Mouse (Mus musculus) CH12.LX (cell line): ENCODE data around the gene Scn4b. TPM values are rescaled to one million over a fixed set of nuclear protein-coding genes. Genes with fewer than 3 reads are reported as not detected.
A peak's percentile ranks its signal among the peaks of the same experiment; 100 is the strongest.

Experiments
- DNase-seq: peaks from one replicate; pipeline ENCODE4 v3.0.0-alpha.2; 2013; ENCODE audit errors: extremely low read depth
- H3K27ac ChIP-seq: 2 replicates; pipeline ENCODE4 v1.5.1; 2012; ENCODE audit warnings: low read depth, mild to moderate bottlenecking, control low read depth, moderate library complexity; ENCODE audit not compliant: insufficient read depth
- H3K27me3 ChIP-seq: replicated peaks from 2 replicates; pipeline ENCODE3; 2012; ENCODE audit warnings: inconsistent platforms
- H3K36me3 ChIP-seq, 2 experiments: replicated peaks in 1 of 2; 2 replicates each; pipeline versions ENCODE3 to v1.6.1; 2012; ENCODE audit warnings: inconsistent platforms in 1 of 2, low read length in 1 of 2, mild to moderate bottlenecking in 1 of 2, mixed read lengths in 1 of 2, moderate library complexity in 1 of 2; ENCODE audit not compliant: control insufficient read depth in 1 of 2, insufficient read depth in 1 of 2
- H3K4me1 ChIP-seq, 2 experiments: 2 replicates each; pipeline ENCODE4 v1.6.1; 2012; ENCODE audit warnings: inconsistent platforms in 1 of 2, moderate library complexity in 1 of 2; ENCODE audit not compliant: insufficient read depth in 2 of 2, control insufficient read depth in 1 of 2
- H3K4me2 ChIP-seq: 2 replicates; pipeline ENCODE4 v1.6.1; 2012; ENCODE audit warnings: low read depth, mild to moderate bottlenecking, control low read depth; ENCODE audit not compliant: poor library complexity, insufficient read depth, severe bottlenecking
- H3K4me3 ChIP-seq, 3 experiments: fragments of 150-350 bp in 1 of 3; sonication (generic) in 1 of 3; replicated peaks in 1 of 3; 2 replicates each; pipeline versions ENCODE3 to v1.5.1; 2011 to 2012; ENCODE audit warnings: low read depth in 2 of 3, low read length in 2 of 3, mild to moderate bottlenecking in 2 of 3, moderate library complexity in 2 of 3, control low read depth in 1 of 3, improper control_type of control experiment in 1 of 3, inconsistent platforms in 1 of 3, mixed read lengths in 1 of 3; ENCODE audit not compliant: poor library complexity in 1 of 3
- H3K79me2 ChIP-seq: replicated peaks from 2 replicates; pipeline ENCODE4 v1.6.1; 2012; ENCODE audit warnings: mild to moderate bottlenecking, moderate library complexity; ENCODE audit not compliant: control insufficient read depth, poor library complexity, insufficient read depth, severe bottlenecking; ENCODE audit errors: extremely low read depth
- H3K9ac ChIP-seq: 2 replicates; pipeline ENCODE4 v1.6.1; 2012; ENCODE audit warnings: low read depth, mild to moderate bottlenecking, control low read depth, moderate library complexity; ENCODE audit not compliant: insufficient read depth
- H3K9me3 ChIP-seq: replicated peaks from 2 replicates; pipeline ENCODE3; 2012; ENCODE audit warnings: low read length, inconsistent platforms, mixed read lengths
- CHD2 ChIP-seq: IDR thresholded peaks from 2 replicates; pipeline ENCODE4 v1.6.1; 2011; ENCODE audit warnings: low read length, improper control_type of control experiment
- E2F4 ChIP-seq: IDR thresholded peaks from 2 replicates; pipeline ENCODE4 v1.6.1; 2011; ENCODE audit warnings: low read depth, low read length, improper control_type of control experiment; ENCODE audit not compliant: insufficient replicate concordance
- ETS1 ChIP-seq: conservative IDR thresholded peaks from 2 replicates; pipeline ENCODE4 v1.6.1; 2012; ENCODE audit warnings: low read depth, mild to moderate bottlenecking, inconsistent platforms, low read length, improper control_type of control experiment, moderate library complexity
- GABPA ChIP-seq: IDR thresholded peaks from 2 replicates; pipeline ENCODE4 v1.6.1; 2012; ENCODE audit warnings: low read depth, low read length, improper control_type of control experiment, inconsistent platforms; ENCODE audit not compliant: insufficient replicate concordance
- JUN ChIP-seq: IDR thresholded peaks from 2 replicates; pipeline ENCODE4 v1.6.1; 2011; ENCODE audit warnings: low read depth, mild to moderate bottlenecking, low read length, improper control_type of control experiment, moderate library complexity; ENCODE audit not compliant: insufficient read depth
- KAT2A ChIP-seq: IDR thresholded peaks from 2 replicates; pipeline ENCODE4 v1.6.1; 2012; ENCODE audit warnings: low read length, improper control_type of control experiment, inconsistent platforms; ENCODE audit not compliant: insufficient replicate concordance
- MAZ ChIP-seq: IDR thresholded peaks from 2 replicates; pipeline ENCODE4 v1.6.1; 2012; ENCODE audit warnings: low read depth, mild to moderate bottlenecking, inconsistent platforms, low read length, improper control_type of control experiment, moderate library complexity
- MEF2A ChIP-seq: IDR thresholded peaks from 2 replicates; pipeline ENCODE4 v1.6.1; 2014; ENCODE audit warnings: low read depth, mild to moderate bottlenecking, inconsistent platforms, low read length, improper control_type of control experiment, borderline replicate concordance
- MYC ChIP-seq: IDR thresholded peaks from 2 replicates; pipeline ENCODE4 v1.6.1; 2011; ENCODE audit warnings: low read depth, mild to moderate bottlenecking, improper control_type of control experiment, low read length
- NRF1 ChIP-seq: IDR thresholded peaks from 2 replicates; pipeline ENCODE4 v1.6.1; 2014; ENCODE audit warnings: low read depth, mild to moderate bottlenecking, inconsistent platforms, low read length, improper control_type of control experiment, moderate library complexity
- PAX5 ChIP-seq: IDR thresholded peaks from 2 replicates; pipeline ENCODE4 v1.6.1; 2012; ENCODE audit warnings: low read length, inconsistent platforms, mixed read lengths
- SIN3A ChIP-seq: IDR thresholded peaks from 2 replicates; pipeline ENCODE4 v1.6.1; 2012; ENCODE audit warnings: low read length, improper control_type of control experiment, inconsistent platforms
- SMC3 ChIP-seq: IDR thresholded peaks from 2 replicates; pipeline ENCODE4 v1.6.1; 2011; ENCODE audit warnings: low read depth, low read length, improper control_type of control experiment
- UBTF ChIP-seq: IDR thresholded peaks from 2 replicates; pipeline ENCODE4 v1.6.1; 2012; ENCODE audit warnings: low read depth, mild to moderate bottlenecking, inconsistent platforms, low read length, improper control_type of control experiment, moderate library complexity
- ZNF384 ChIP-seq: IDR thresholded peaks from 2 replicates; pipeline ENCODE4 v1.6.1; 2012; ENCODE audit warnings: low read depth, low read length, improper control_type of control experiment, inconsistent platforms
- dilution Hi-C: fragments of 300-500 bp; cut with MboI; formaldehyde crosslinking; loops from 2 replicates; pipeline ENCODE4 v1.14.3; 2020; ENCODE audit warnings: low sequenced_read_pairs; ENCODE audit not compliant: extremely low pct_unique_long_range_greater_than_20kb, extremely low pct_ligation_motif_present
- in situ Hi-C: fragments of 300-500 bp; cut with MboI; formaldehyde crosslinking; loops from 3 replicates; pipeline ENCODE4 v1.14.3; 2019; ENCODE audit warnings: low sequenced_read_pairs, low pct_ligation_motif_present, low pct_unique_long_range_greater_than_20kb, mixed read lengths
- polyA plus RNA-seq: library from polyadenylated mRNA; unstranded; fragments of >175 nt; gene quantifications from 2 replicates; pipeline ENCODE4 v1.2.1, GENCODE M21; 2012; ENCODE audit warnings: low read depth; ENCODE audit not compliant: insufficient read length
- total RNA-seq, 2 experiments: library from RNA; depleted of rRNA; stranded (reverse); fragments of 300-350 nt in 1 of 2; fragments of >200 nt in 1 of 2; gene quantifications; 2 replicates each; pipeline ENCODE4 v1.2.3; 2012 to 2014

The Scn4b gene
- total and polyA plus RNA-seq, 3 experiments, result 0.04 TPM; not detected in 2

DNA sequence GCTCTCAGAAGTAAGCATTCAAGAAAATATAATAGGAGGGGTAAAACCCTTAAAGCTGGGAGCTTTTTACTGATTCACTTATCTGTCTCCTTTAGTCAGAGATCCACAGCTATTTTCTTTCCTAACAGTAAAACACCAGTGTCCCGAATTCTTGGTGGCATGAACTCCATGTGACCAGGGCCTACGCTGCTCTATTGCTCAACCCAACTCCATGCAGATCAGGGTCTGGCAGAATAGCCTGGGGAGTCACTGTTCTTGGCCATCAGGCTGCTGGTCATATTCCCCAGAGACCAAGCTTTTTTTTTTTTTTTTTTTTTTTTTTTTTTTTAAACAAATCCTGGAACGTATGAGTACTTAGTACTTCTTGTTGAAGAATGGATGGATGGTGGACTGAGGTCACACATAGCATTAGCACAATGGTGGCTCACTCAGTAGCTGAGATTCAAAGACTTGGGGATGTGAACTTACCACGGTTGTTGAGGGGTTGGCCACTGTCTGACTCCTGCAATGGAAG is 51.5 kb downstream of the Scn4b start:
- TF ChIP-seq ZNF384, result peak; percentile 94
- no peak for TF ChIP-seq E2F4
- H3K79me2 ChIP-seq, result no peaks in the 10 kb centered on the region
- no peaks in the 10 kb centered on the region for H3K9me3 ChIP-seq
- in situ Hi-C loops (no loop called here), dilution Hi-C loops (no loop called here)
- no peaks in the 10 kb centered on the region for H3K36me3 ChIP-seq
- peaks cover 3 to 31% of the 10 kb centered on the region in 2 experiments; a peak in 3 of 4 replicates for H3K4me1 ChIP-seq
- no peak for DNase-seq
- H3K4me2 ChIP-seq, result no peak overlapping the region
- H3K4me3 ChIP-seq, result no peak overlapping the region
- H3K27me3 ChIP-seq, result peaks cover 19% of the 10 kb centered on the region
- no peak overlapping the region for H3K27ac ChIP-seq
- no peak overlapping the region for H3K9ac ChIP-seq

DNA sequence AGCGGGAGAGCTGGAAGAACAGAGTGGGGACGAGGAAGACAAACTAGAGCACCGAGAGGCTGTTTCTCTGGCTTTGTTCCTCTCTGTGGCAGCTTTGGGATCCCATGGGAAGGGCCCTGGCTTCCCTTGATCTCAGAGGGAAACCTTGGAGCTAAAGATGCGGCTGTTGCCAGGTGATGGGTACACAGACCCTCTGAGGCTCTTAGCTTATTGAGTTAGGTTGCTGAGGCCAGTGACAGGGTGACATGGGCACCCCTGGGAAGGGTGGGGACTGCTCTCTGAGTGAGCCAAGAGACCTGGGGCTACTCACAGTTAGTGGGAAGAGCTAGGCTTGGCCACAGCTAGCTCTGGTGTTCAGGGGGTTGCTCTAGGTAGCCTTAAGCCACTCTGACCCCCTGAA is 57.3 kb downstream of the Scn4b start:
- DNase-seq, result no peak
- no peak overlapping the region for H3K4me2 ChIP-seq
- no peak overlapping the region for H3K27ac ChIP-seq
- in situ Hi-C loops (no loop called here), dilution Hi-C loops (no loop called here)
- H3K27me3 ChIP-seq, result peaks cover 2% of the 10 kb centered on the region
- H3K4me1 ChIP-seq, result peaks cover 0 to 24% of the 10 kb centered on the region in 2 experiments; a peak in 2 of 4 replicates
- no peaks in the 10 kb centered on the region for H3K79me2 ChIP-seq
- TF ChIP-seq KAT2A (no peak), ZNF384 (no peak), MYC (no peak), MEF2A (no peak), MAZ (no peak), CHD2 (no peak), JUN (no peak), SIN3A (no peak)
- no peak overlapping the region for H3K4me3 ChIP-seq
- H3K36me3 ChIP-seq, result no peaks in the 10 kb centered on the region
- H3K9me3 ChIP-seq, result no peaks in the 10 kb centered on the region
- H3K9ac ChIP-seq, result no peak overlapping the region

DNA sequence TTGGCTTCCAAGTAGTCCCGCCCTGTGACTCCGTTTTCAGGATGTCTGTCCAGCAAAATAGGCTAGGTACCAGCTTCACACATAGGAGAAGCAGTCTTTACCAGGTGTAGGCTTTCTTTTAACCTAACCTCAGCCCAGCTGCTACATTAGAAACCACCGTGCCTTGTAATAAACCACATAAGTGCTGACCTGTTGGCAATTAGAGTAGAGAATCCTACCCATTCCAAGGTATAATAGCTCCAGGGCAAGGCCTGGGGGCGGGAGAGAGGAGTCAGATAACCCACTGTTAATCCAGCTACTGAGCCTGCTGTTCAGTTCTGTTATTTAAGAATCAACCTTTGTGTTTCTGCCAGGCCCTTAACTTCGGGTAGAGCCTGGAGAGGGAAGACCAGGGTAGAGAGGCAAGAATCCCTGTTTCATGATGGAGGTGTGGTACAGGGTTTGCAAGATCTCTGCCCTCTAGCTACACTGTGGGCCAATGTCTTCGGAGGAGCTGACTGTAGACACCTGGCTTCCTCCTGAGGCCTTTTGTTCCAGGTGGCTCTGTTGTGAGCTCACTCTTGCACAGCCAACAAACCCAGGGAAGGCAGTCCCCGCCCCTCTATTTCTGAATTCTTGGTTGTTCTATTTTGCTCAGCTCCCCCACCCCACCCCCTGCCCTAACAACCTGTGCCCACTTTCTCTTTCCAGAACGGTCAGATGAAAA is 58.1 kb downstream of the Scn4b start:
- dilution Hi-C loops (no loop called here), in situ Hi-C loops (no loop called here)
- no peaks in the 10 kb centered on the region for H3K79me2 ChIP-seq
- no peak for DNase-seq
- peaks cover 0 to 23% of the 10 kb centered on the region in 2 experiments; a peak in 2 of 4 replicates for H3K4me1 ChIP-seq
- H3K27me3 ChIP-seq, result peaks cover 2% of the 10 kb centered on the region
- no peak overlapping the region for H3K4me2 ChIP-seq
- no peak overlapping the region for H3K27ac ChIP-seq
- no peak overlapping the region for H3K9ac ChIP-seq
- no peak overlapping the region for H3K4me3 ChIP-seq
- TF ChIP-seq UBTF (no peak), GABPA (no peak), KAT2A (no peak), SIN3A (no peak), JUN (no peak), PAX5 (no peak), SMC3 (no peak), MEF2A (no peak), NRF1 (no peak), ETS1 (no peak)
- TF ChIP-seq, all 38 proteins: peak for 0
- Histone ChIP-seq H3K9me3 (no peaks in the 10 kb centered on the region), H3K36me3 (no peaks in the 10 kb centered on the region)
